Mouse (Mus musculus) kidney, embryonic 15.5 days (tissue): ENCODE measurements around the gene Adh4. TPM values are rescaled to one million over a fixed set of nuclear protein-coding genes. Genes with fewer than 3 reads are reported as not detected.
"Not testable (repeated sequence)": the region's sequence is repeated elsewhere in the genome, so short reads cannot be mapped to it uniquely, and the experiment has no call there.

Source experiments
- ATAC-seq: fragments of 200-750 bp; cut with Nextera tagmentation; replicated peaks from 2 replicates; pipeline ENCODE4 v1.8.0; 2017; ENCODE audit warnings: moderate TSS enrichment; ENCODE audit not compliant: low FRiP score
- H3K27ac ChIP-seq: fragments of 300-500 bp; sonication (generic); 2 replicates; pipeline ENCODE4 v1.5.1; 2015; ENCODE audit warnings: mild to moderate bottlenecking, inconsistent platforms
- H3K27me3 ChIP-seq: fragments of 300-500 bp; sonication (generic); 2 replicates; pipeline ENCODE4 v1.6.1; 2015; ENCODE audit warnings: inconsistent platforms
- H3K36me3 ChIP-seq: fragments of 300-500 bp; sonication (generic); 2 replicates; pipeline ENCODE4 v1.6.1; 2015; ENCODE audit warnings: inconsistent platforms
- H3K4me1 ChIP-seq: fragments of 300-500 bp; sonication (generic); 2 replicates; pipeline ENCODE4 v1.6.1; 2015; ENCODE audit warnings: inconsistent platforms
- H3K4me2 ChIP-seq: fragments of 300-500 bp; sonication (generic); 2 replicates; pipeline ENCODE4 v1.6.1; 2015; ENCODE audit warnings: moderate library complexity, mild to moderate bottlenecking, inconsistent platforms
- H3K4me3 ChIP-seq: fragments of 300-500 bp; sonication (generic); replicated peaks from 2 replicates; pipeline ENCODE4 v1.5.1; 2015; ENCODE audit warnings: mild to moderate bottlenecking, inconsistent platforms
- H3K9ac ChIP-seq: fragments of 300-500 bp; sonication (generic); 2 replicates; pipeline ENCODE4 v1.6.1; 2015; ENCODE audit warnings: mild to moderate bottlenecking, inconsistent platforms
- H3K9me3 ChIP-seq: fragments of 300-500 bp; sonication (generic); replicated peaks from 2 replicates; pipeline ENCODE4 v1.6.1; 2016; ENCODE audit warnings: inconsistent platforms
- WGBS: fragments of 180-500 bp; shearing (Covaris S2); methylation state at CpG from one replicate; pipeline ENCODE4 v1.1.7; 2015; ENCODE audit warnings: mixed read lengths; 5-methylcytosine and 5-hydroxymethylcytosine counted together
- polyA plus RNA-seq: library from polyadenylated mRNA; unstranded; fragments of >200 nt; fragmentation: Nextera tagmentation; extraction: Ambion mirVana; gene quantifications from 2 replicates; pipeline ENCODE4 v1.2.1, GENCODE M21; 2015

The Adh4 gene
- 0.23 TPM in 1 of 2 replicates, not detected in the other for polyA plus RNA-seq

DNA sequence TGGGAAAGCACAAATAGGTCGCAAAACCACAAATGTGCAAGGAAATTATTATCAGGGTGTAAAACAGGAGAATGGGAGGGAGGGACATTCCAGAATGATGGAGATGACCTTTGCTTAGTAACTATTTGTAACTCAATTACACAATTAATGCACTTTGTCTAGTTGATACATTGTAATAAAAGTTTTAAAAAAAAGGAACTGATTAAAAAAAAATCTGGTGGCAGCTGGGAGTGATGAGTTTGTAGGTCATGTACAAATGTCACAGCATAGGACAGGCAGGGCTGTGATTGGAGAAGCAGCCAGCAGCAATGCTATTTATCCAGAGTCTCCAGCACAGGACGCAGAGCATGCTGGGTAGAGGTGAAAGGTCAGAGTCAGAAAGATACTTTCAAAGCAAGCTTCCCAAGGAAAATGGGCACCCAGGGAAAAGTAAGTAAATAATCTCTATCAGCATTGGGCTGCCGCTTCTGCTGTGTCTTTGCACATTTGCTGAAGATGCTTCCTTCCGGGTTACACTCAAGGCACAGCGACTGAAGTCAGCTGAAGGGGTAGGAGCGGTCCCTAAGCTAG, at the start of gene Adh4:
Gene Adh4 (plus strand): TSS at position 346 of the 570 bp plus-strand sequence.
- Histone ChIP-seq H3K27me3 (no peaks in the 10 kb centered on the region), H3K9me3 (no peaks in the 10 kb centered on the region), H3K27ac (no peak within 1 kb of the TSS), H3K9ac (no peak within 1 kb of the TSS), H3K36me3 (no peaks in the 10 kb centered on the region), H3K4me1 (peaks cover 7% of the 10 kb centered on the region), H3K4me3 (no peak within 1 kb of the TSS), H3K4me2 (no peak within 1 kb of the TSS)
- WGBS: 63% methylated on average over 6 of the region's 6 CpGs
- no peak for ATAC-seq

DNA sequence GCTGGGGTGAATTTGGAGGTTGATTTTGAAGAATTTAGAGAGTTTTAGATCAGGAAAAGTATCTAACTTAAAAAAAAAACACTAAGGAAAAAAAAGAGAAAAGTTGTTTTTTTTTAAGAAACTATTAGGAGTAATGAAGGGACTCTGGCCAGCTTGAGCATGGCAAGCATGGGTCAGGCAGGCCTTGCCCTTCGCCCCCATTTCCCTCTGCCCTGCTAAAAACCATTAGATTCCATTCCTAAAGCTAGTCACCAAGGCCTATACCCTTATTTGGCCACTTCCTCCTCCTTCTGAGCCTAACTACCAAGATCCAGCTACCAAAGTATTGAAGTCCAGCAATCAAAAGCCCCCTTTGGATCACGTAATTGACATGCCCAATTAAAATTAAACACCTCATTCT, 49.1 kb upstream of the Adh4 start:
- Histone ChIP-seq H3K4me1 (no peaks in the 10 kb centered on the region), H3K36me3 (no peaks in the 10 kb centered on the region), H3K4me2 (no peak overlapping the region), H3K4me3 (no peak overlapping the region), H3K27ac (no peak overlapping the region), H3K9ac (no peak overlapping the region), H3K9me3 (no peaks in the 10 kb centered on the region), H3K27me3 (no peaks in the 10 kb centered on the region)
- 88% methylated on average over 2 of the region's 2 CpGs for WGBS
- ATAC-seq: no peak

DNA sequence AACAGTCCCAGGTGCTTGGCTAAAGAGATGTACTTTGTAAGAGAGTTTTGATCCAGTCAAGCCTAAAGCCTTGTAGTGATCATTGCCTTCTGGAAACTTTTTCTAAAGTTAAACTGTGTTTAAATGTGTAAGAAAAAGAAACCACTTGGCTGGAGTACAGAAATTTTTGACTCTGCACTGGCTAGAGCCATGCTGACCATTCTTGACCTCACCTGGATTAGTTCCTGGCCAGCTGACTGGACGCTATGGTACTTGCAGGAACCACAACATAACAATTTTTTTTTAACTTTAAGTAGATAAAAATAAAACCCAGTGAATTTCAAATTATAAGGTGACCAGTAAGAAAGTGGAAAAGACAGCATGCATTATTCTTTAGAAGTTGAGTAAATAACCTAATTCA, 45.7 kb upstream of the Adh4 start:
- WGBS: 75% methylated on average over 1 of the region's 1 CpGs
- no peak for ATAC-seq
- H3K4me2 ChIP-seq: no peak overlapping the region
- no peaks in the 10 kb centered on the region for H3K27me3 ChIP-seq
- H3K9me3 ChIP-seq: no peaks in the 10 kb centered on the region
- H3K4me1 ChIP-seq: no peaks in the 10 kb centered on the region
- no peak overlapping the region for H3K27ac ChIP-seq
- no peaks in the 10 kb centered on the region for H3K36me3 ChIP-seq
- no peak overlapping the region for H3K4me3 ChIP-seq
- H3K9ac ChIP-seq: no peak overlapping the region

DNA sequence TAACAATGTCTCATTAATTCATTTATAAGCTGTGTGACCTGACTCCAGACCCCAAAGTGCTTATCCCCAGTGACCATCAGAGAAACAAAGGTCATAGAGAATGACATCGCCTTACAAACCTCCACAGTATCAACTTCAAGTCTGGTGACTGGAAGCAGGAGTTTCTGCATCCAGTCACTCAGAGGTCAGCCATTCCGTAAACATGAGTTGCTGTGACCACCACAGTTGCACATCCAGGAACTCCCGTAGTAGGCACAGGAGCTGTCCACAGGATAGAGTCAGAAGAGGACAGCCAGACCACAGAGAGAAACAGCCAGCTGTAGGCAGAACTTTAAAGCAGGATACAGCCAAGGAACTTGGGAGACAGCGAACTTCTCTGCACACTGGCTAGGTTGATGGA, 45.0 kb upstream of the Adh4 start:
- H3K36me3 ChIP-seq, H3K9ac ChIP-seq, H3K9me3 ChIP-seq, H3K27ac ChIP-seq, H3K27me3 ChIP-seq, H3K4me1 ChIP-seq, H3K4me2 ChIP-seq, ATAC-seq, H3K4me3 ChIP-seq: not testable (repeated sequence)
- 61% methylated on average over 4 of the region's 4 CpGs for WGBS

DNA sequence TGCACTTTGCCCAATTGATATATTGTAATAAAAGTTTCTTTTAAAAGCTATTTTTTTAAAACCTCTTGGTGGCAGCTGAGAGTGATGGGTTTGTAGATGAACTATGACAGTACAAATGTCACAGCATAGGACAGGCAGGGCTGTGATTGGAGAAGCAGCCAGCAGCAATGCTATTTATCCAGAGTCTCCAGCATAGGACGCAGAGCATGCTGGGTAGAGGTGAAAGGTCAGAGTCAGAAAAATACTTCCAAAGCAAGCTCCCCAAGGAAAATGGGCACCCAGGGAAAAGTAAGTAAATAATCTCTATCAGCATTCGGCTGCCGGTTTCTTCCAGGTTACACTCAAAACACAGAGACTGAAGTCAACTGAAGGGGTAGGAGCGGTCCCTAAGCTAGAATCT, 41.3 kb upstream of the Adh4 start:
- Histone ChIP-seq H3K4me3 (no peak overlapping the region), H3K9me3 (no peaks in the 10 kb centered on the region), H3K27me3 (no peaks in the 10 kb centered on the region), H3K9ac (no peak overlapping the region), H3K27ac (no peak overlapping the region), H3K4me2 (no peak overlapping the region), H3K36me3 (no peaks in the 10 kb centered on the region), H3K4me1 (no peaks in the 10 kb centered on the region)
- no peak for ATAC-seq
- WGBS: 59% methylated on average over 4 of the region's 4 CpGs

DNA sequence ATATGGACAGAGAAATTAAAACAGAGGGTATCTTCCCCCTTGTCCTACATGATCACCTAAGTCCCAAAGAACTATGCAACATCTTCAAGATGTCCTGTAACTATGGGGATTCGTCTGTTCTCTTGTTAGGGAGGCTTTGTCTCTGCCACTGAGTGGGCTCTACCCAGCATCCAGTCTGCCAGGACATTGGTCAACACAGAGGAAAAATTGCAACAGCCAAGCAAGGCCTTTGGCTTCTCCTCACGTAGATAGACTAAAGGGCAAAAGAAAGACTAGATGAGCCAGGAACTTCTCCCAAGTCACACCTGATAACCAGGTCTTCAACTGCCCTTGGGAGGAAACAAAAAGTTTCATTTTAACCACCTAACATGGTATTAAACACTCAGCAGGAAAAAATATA, 40.1 kb upstream of the Adh4 start:
- WGBS: 84% methylated on average over 2 of the region's 2 CpGs
- H3K9ac ChIP-seq: no peak overlapping the region
- no peak for ATAC-seq
- H3K36me3 ChIP-seq: no peaks in the 10 kb centered on the region
- no peak overlapping the region for H3K4me2 ChIP-seq
- H3K9me3 ChIP-seq: no peaks in the 10 kb centered on the region
- H3K4me3 ChIP-seq: no peak overlapping the region
- no peaks in the 10 kb centered on the region for H3K4me1 ChIP-seq
- H3K27ac ChIP-seq: no peak overlapping the region
- H3K27me3 ChIP-seq: no peaks in the 10 kb centered on the region

DNA sequence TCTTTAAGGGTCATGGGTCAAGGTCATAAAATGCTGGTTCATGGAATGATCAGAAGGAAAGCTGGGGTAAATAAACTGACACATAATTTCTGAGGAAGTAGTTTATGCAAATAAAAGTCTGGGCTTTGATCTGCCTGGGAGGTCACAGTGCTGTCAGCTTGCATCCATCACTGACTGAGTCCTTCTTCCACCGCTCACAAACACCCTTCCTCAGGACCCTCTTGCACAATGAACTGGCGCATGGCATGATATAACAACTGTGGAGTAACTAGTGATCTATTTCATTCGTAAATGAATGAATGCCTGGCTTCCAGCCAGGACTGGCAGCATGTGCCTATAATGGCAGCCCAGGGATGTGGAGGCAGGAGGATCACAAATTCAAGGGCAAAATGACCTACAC, 34.1 kb upstream of the Adh4 start:
- Histone ChIP-seq H3K9ac (no peak overlapping the region), H3K27ac (no peak overlapping the region), H3K4me3 (no peak overlapping the region), H3K4me2 (no peak overlapping the region), H3K9me3 (no peaks in the 10 kb centered on the region), H3K36me3 (no peaks in the 10 kb centered on the region), H3K27me3 (no peaks in the 10 kb centered on the region), H3K4me1 (0 out of 2 replicates have a peak, but pooled peaks cover 4% of the 10 kb centered on the region)
- 0 out of 2 replicates have a peak, but pooled peaks have one; percentile 62 for ATAC-seq
- 15% methylated on average over 3 of the region's 3 CpGs for WGBS

DNA sequence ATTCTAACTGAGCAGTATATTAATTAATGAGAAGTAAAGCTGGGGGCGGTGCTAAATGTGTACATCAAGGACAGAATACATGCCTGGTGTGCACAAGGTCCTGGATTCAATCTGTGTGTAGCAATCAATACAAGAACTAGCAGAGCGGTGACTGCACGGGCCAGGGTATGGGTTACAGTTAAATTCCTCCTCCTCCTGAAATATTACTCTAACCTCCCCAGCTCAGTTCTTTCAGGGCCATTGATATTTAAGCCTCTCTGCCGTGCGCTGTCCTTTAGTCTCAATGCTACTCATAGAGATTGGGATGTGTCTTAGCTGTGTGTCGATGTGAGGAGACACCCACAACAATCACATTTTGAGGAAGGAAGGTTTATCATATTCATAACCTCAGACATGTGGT, 28.1 kb upstream of the Adh4 start:
- no peaks in the 10 kb centered on the region for H3K9me3 ChIP-seq
- 0 out of 2 replicates have a peak, but pooled peaks have one; percentile 29 for ATAC-seq

DNA sequence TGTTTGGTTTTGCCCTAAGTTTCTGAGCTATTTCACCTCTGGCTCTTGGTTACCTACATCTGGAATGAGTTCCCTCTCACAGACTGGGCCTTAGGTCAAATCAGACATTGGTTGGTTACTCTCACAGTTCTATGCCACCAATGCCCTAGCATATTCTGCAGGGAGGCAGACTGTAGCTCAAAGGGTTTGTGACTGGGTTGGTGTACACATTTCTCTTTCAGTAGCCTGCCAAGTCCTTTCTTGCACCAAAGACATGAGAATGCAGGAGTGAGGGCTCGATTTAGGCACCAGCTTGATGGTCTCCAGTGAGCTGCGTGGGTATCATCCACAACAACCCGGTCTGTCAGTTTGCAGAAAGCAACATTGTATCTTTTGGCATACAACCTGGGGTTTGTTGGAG, 10.4 kb upstream of the Adh4 start:
- Histone ChIP-seq H3K9me3 (no peaks in the 10 kb centered on the region), H3K4me2 (no peak overlapping the region), H3K4me1 (peaks cover 7% of the 10 kb centered on the region; the same call in 1 of the 2 replicates), H3K36me3 (no peaks in the 10 kb centered on the region), H3K27me3 (no peaks in the 10 kb centered on the region), H3K9ac (no peak overlapping the region), H3K27ac (no peak overlapping the region; the same call in 1 of the 2 replicates), H3K4me3 (no peak overlapping the region)
- ATAC-seq: no peak
- WGBS: 73% methylated on average over 3 of the region's 3 CpGs

More for the DNA sequence above, 28.1 kb upstream of the Adh4 start:
- Histone ChIP-seq H3K27ac (no peak overlapping the region), H3K4me1 (no peaks in the 10 kb centered on the region), H3K4me2 (no peak overlapping the region), H3K4me3 (no peak overlapping the region), H3K9ac (no peak overlapping the region), H3K27me3 (no peaks in the 10 kb centered on the region), H3K36me3 (no peaks in the 10 kb centered on the region)
- 72% methylated on average over 6 of the region's 6 CpGs for WGBS

DNA sequence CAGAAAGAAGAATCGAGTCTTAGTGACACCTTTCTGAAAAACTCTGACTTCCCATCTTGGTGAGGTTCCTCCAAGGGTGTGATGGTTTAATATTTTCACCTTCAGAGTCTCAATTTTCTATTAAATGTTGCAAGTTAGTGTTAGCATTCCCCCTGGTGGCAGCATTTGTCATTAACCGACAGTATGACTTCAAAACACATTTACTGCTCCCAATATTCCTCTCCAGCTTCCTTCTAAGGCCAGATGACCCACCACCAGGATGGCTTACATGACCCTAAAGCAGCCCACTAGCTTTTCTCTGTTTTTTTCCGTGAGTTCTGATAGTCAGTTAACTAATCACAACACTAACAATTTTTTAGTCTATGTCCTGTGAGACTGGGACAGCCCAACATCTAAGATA, 9.9 kb upstream of the Adh4 start:
- 0 out of 2 replicates have a peak overlapping the region, but pooled peaks have one; percentile 22 for H3K27ac ChIP-seq
- H3K27me3 ChIP-seq: no peaks in the 10 kb centered on the region
- peaks cover 7% of the 10 kb centered on the region; the same call in 1 of the 2 replicates for H3K4me1 ChIP-seq
- ATAC-seq: no peak
- no peak overlapping the region for H3K4me3 ChIP-seq
- H3K36me3 ChIP-seq: no peaks in the 10 kb centered on the region
- H3K9me3 ChIP-seq: no peaks in the 10 kb centered on the region
- WGBS: 47% methylated on average over 3 of the region's 3 CpGs
- H3K4me2 ChIP-seq: no peak overlapping the region
- no peak overlapping the region for H3K9ac ChIP-seq

DNA sequence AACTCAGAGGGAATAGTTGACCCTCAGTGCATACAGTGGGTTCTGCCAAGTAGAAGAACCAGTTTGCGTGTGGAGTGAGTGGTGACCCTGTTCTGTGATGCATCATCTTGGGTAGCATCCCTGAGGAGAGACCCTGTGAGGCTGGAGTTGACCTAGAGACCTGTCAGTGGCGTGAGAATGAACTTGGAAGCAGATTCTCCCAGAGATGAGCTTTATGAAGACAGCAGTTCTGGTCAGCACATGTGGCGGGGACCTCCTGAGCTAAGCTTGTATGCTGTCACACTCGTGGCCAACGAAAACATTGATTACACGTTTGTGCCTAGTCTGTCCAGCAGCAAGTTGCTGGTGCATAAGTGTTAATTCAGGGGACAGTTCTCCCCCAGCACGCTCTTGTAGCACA, 9.4 kb upstream of the Adh4 start:
- Histone ChIP-seq H3K27ac (0 out of 2 replicates have a peak overlapping the region, but pooled peaks have one; percentile 22), H3K27me3 (no peaks in the 10 kb centered on the region), H3K9me3 (no peaks in the 10 kb centered on the region), H3K36me3 (no peaks in the 10 kb centered on the region), H3K4me3 (no peak overlapping the region), H3K4me1 (peaks cover 7% of the 10 kb centered on the region; the same call in 1 of the 2 replicates), H3K4me2 (no peak overlapping the region), H3K9ac (no peak overlapping the region)
- 67% methylated on average over 7 of the region's 7 CpGs for WGBS
- no peak; the same call in 1 of the 2 replicates for ATAC-seq

DNA sequence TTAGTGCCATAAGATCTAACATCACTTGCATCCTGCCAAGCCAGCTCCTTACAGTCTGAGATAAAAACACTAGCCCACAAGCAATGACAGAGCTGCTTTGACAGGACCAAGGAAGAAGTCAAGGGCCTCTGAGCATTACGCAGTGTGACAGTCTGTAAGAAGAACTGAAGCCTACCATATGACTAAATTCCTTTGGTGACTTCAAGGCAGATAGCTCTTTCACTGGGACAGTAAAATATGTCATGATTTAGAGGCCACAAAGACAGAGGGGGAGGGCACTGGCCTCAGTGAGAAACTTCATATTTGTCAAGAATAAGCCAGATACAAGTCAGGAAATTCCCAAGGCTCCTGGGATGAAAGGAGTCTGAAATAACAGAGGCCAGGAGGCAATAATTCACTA, 7.3 kb upstream of the Adh4 start:
- H3K36me3 ChIP-seq: no peaks in the 10 kb centered on the region
- no peaks in the 10 kb centered on the region for H3K9me3 ChIP-seq
- H3K27ac ChIP-seq: peak overlapping the region; percentile 38
- peaks cover 15% of the 10 kb centered on the region for H3K4me1 ChIP-seq
- no peak overlapping the region for H3K4me2 ChIP-seq
- H3K4me3 ChIP-seq: no peak overlapping the region
- WGBS: 42% methylated on average over 1 of the region's 1 CpGs
- no peak overlapping the region for H3K9ac ChIP-seq
- H3K27me3 ChIP-seq: no peaks in the 10 kb centered on the region
- peak; percentile 78 for ATAC-seq

DNA sequence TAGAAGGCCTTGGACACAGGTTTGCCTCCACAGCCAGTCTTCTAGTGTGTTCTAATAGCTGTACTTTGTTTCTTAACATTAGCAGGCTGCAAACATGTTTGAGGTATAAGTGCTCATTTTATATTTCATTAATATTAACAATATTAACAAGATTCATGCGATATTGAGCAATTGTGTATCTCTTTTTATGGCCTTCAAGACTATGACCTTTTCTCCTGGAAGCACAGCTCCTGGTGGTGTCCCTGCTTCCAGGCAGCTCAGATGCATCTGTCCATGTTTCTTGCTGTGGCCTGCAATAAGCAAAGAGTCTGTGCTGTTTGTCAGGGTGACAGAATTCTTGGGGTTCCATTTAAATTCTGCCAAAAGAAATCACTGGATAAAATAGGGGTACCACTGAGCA, 5.7 kb upstream of the Adh4 start:
- Histone ChIP-seq H3K27me3 (no peaks in the 10 kb centered on the region), H3K36me3 (no peaks in the 10 kb centered on the region), H3K27ac (no peak overlapping the region), H3K9me3 (no peaks in the 10 kb centered on the region), H3K4me1 (peaks cover 15% of the 10 kb centered on the region), H3K4me2 (no peak overlapping the region), H3K4me3 (no peak overlapping the region), H3K9ac (no peak overlapping the region)
- no peak for ATAC-seq
- WGBS: 90% methylated on average over 1 of the region's 1 CpGs
